Mouse (Mus musculus) kidney, embryonic 14.5 days (tissue): ENCODE data around the gene Odf4. TPM values are rescaled to one million over a fixed set of nuclear protein-coding genes. Genes with fewer than 3 reads are reported as not detected.

Source experiments
- ATAC-seq: fragments of 200-750 bp; cut with Nextera tagmentation; 2 replicates; pipeline ENCODE4 v1.8.0; 2017; ENCODE audit warnings: moderate number of reproducible peaks, mild to moderate bottlenecking, moderate TSS enrichment, moderate library complexity; ENCODE audit not compliant: low FRiP score, low TSS enrichment
- H3K27ac ChIP-seq: fragments of 300-500 bp; sonication (generic); 2 replicates; pipeline ENCODE4 v1.5.1; 2014; ENCODE audit warnings: low read depth, mild to moderate bottlenecking, low read length, moderate library complexity, mixed read lengths
- H3K27me3 ChIP-seq: fragments of 300-500 bp; sonication (generic); 2 replicates; pipeline ENCODE4 v1.6.1; 2014; ENCODE audit warnings: mild to moderate bottlenecking, low read length; ENCODE audit not compliant: control insufficient read depth, insufficient read depth
- H3K36me3 ChIP-seq: fragments of 300-500 bp; sonication (generic); 2 replicates; pipeline ENCODE4 v1.6.1; 2014; ENCODE audit warnings: low read length, mixed read lengths; ENCODE audit not compliant: control insufficient read depth, insufficient read depth
- H3K4me1 ChIP-seq: fragments of 300-500 bp; sonication (generic); 2 replicates; pipeline ENCODE4 v1.6.1; 2014; ENCODE audit warnings: low read length, mixed read lengths; ENCODE audit not compliant: control insufficient read depth, insufficient read depth
- H3K4me2 ChIP-seq: fragments of 300-500 bp; sonication (generic); replicated peaks from 2 replicates; pipeline ENCODE4 v1.6.1; 2014; ENCODE audit warnings: low read depth, mild to moderate bottlenecking, low read length
- H3K4me3 ChIP-seq: fragments of 300-500 bp; sonication (generic); 2 replicates; pipeline ENCODE4 v1.5.1; 2014; ENCODE audit warnings: mild to moderate bottlenecking, low read length
- H3K9ac ChIP-seq: fragments of 300-500 bp; sonication (generic); 2 replicates; pipeline ENCODE4 v1.6.1; 2014; ENCODE audit warnings: low read depth, mild to moderate bottlenecking, low read length, moderate library complexity
- H3K9me3 ChIP-seq: fragments of 300-500 bp; sonication (generic); 2 replicates; pipeline ENCODE4 v1.6.1; 2016; ENCODE audit warnings: low read length; ENCODE audit not compliant: control insufficient read depth
- WGBS: fragments of 180-500 bp; shearing (Covaris S2); extraction: QIAGEN DNeasy Blood & Tissue Kit; methylation state at CpG from one replicate; pipeline ENCODE4 v1.1.7; 2014; 5-methylcytosine and 5-hydroxymethylcytosine counted together
- polyA plus RNA-seq: library from polyadenylated mRNA; unstranded; fragments of >200 nt; fragmentation: Nextera tagmentation; extraction: Ambion mirVana; gene quantifications from 2 replicates; pipeline ENCODE4 v1.2.1, GENCODE M21; 2014

The Odf4 gene
- polyA plus RNA-seq, 1 experiment from 2014 or later = not detected

GRCm38 (mm10) chr11:68956107-68956506, 29.2 kb upstream of the Odf4 start:
- Histone ChIP-seq H3K27me3 (peaks cover 16% of the 10 kb centered on the region), H3K9ac (no peak overlapping the region), H3K9me3 (no peaks in the 10 kb centered on the region), H3K27ac (peak overlapping the region; percentile 20; the same call in 1 of the 2 replicates), H3K4me1 (no peaks in the 10 kb centered on the region; the same call in 1 of the 2 replicates), H3K4me2 (peak overlapping the region; percentile 6; the same call in 1 of the 2 replicates), H3K36me3 (no peaks in the 10 kb centered on the region), H3K4me3 (peak overlapping the region; percentile 30)
- no peak for ATAC-seq
- WGBS = 34% methylated on average over 3 of the region's 3 CpGs

GRCm38 (mm10) chr11:68955473-68955872, 28.6 kb upstream of the Odf4 start:
- Histone ChIP-seq H3K9ac (no peak overlapping the region), H3K27me3 (peaks cover 16% of the 10 kb centered on the region), H3K9me3 (no peaks in the 10 kb centered on the region), H3K4me2 (peak overlapping the region; percentile 47), H3K36me3 (no peaks in the 10 kb centered on the region), H3K4me3 (peak overlapping the region; percentile 29; the same call in 1 of the 2 replicates), H3K4me1 (no peaks in the 10 kb centered on the region; the same call in 1 of the 2 replicates), H3K27ac (no peak overlapping the region)
- 59% methylated on average over 5 of the region's 5 CpGs for WGBS
- ATAC-seq = peak; percentile 13; the same call in 1 of the 2 replicates

GRCm38 (mm10) chr11:68954408-68954807, 27.5 kb upstream of the Odf4 start:
- Histone ChIP-seq H3K27ac (no peak overlapping the region), H3K27me3 (peaks cover 16% of the 10 kb centered on the region), H3K4me3 (peak overlapping the region; percentile 29), H3K4me2 (peak overlapping the region; percentile 47), H3K9me3 (no peaks in the 10 kb centered on the region), H3K9ac (peak overlapping the region; percentile 13; the same call in 1 of the 2 replicates), H3K4me1 (no peaks in the 10 kb centered on the region; the same call in 1 of the 2 replicates), H3K36me3 (no peaks in the 10 kb centered on the region)
- 3% methylated on average over 17 of the region's 17 CpGs for WGBS
- no peak for ATAC-seq

- WGBS = 8% methylated on average over 13 of the region's 13 CpGs
Observed at GRCm38 (mm10) chr11:68953903-68954302, 27.0 kb upstream of the Odf4 start.

GRCm38 (mm10) chr11:68947542-68947993, 20.7 kb upstream of the Odf4 start:
- Histone ChIP-seq H3K9ac (peak overlapping the region; percentile 2; the same call in 1 of the 2 replicates), H3K4me2 (peak overlapping the region; percentile 23; the same call in 1 of the 2 replicates), H3K9me3 (no peaks in the 10 kb centered on the region), H3K4me1 (peaks cover 3% of the 10 kb centered on the region; the same call in 1 of the 2 replicates), H3K36me3 (0 out of 2 replicates have a peak, but pooled peaks cover 3% of the 10 kb centered on the region), H3K4me3 (peak overlapping the region; percentile 12; the same call in 1 of the 2 replicates), H3K27me3 (no peaks in the 10 kb centered on the region; the same call in 1 of the 2 replicates), H3K27ac (no peak overlapping the region)
- ATAC-seq = peak; percentile 37; the same call in 1 of the 2 replicates
- 10% methylated on average over 12 of the region's 12 CpGs for WGBS

More at GRCm38 (mm10) chr11:68953903-68954302, 27.0 kb upstream of the Odf4 start:
- peaks cover 16% of the 10 kb centered on the region for H3K27me3 ChIP-seq
- H3K4me3 ChIP-seq = peak overlapping the region; percentile 29
- no peak for ATAC-seq
- no peaks in the 10 kb centered on the region; the same call in 1 of the 2 replicates for H3K4me1 ChIP-seq
- H3K9ac ChIP-seq = peak overlapping the region; percentile 13; the same call in 1 of the 2 replicates
- H3K4me2 ChIP-seq = peak overlapping the region; percentile 47
- H3K9me3 ChIP-seq = no peaks in the 10 kb centered on the region
- no peak overlapping the region for H3K27ac ChIP-seq
- H3K36me3 ChIP-seq = no peaks in the 10 kb centered on the region

GRCm38 (mm10) chr11:68946806-68947440, 20.0 kb upstream of the Odf4 start:
- peak overlapping the region; percentile 18 for H3K4me3 ChIP-seq
- H3K27ac ChIP-seq = no peak overlapping the region
- H3K36me3 ChIP-seq = 0 out of 2 replicates have a peak, but pooled peaks cover 3% of the 10 kb centered on the region
- H3K9me3 ChIP-seq = no peaks in the 10 kb centered on the region
- no peaks in the 10 kb centered on the region; the same call in 1 of the 2 replicates for H3K27me3 ChIP-seq
- WGBS = 15% methylated on average over 16 of the region's 16 CpGs
- peak overlapping the region; percentile 36 for H3K4me2 ChIP-seq
- peak overlapping the region; percentile 37 for H3K9ac ChIP-seq
- ATAC-seq = peak; percentile 44
- H3K4me1 ChIP-seq = peaks cover 3% of the 10 kb centered on the region; the same call in 1 of the 2 replicates

GRCm38 (mm10) chr11:68946001-68946400, 19.1 kb upstream of the Odf4 start:
- Histone ChIP-seq H3K4me3 (no peak overlapping the region), H3K4me2 (no peak overlapping the region), H3K4me1 (peaks cover 3% of the 10 kb centered on the region; the same call in 1 of the 2 replicates), H3K36me3 (0 out of 2 replicates have a peak, but pooled peaks cover 3% of the 10 kb centered on the region), H3K9ac (no peak overlapping the region), H3K27ac (no peak overlapping the region), H3K27me3 (no peaks in the 10 kb centered on the region), H3K9me3 (no peaks in the 10 kb centered on the region)
- WGBS = 89% methylated on average over 4 of the region's 4 CpGs
- ATAC-seq = no peak

- Histone ChIP-seq H3K9ac (no peak overlapping the region), H3K4me1 (peaks cover 7% of the 10 kb centered on the region), H3K4me2 (no peak overlapping the region), H3K9me3 (no peaks in the 10 kb centered on the region), H3K27ac (no peak overlapping the region), H3K36me3 (0 out of 2 replicates have a peak, but pooled peaks cover 3% of the 10 kb centered on the region), H3K27me3 (no peaks in the 10 kb centered on the region), H3K4me3 (no peak overlapping the region)
- ATAC-seq = no peak
- WGBS = 88% methylated on average over 2 of the region's 2 CpGs
Observed at GRCm38 (mm10) chr11:68945245-68945644, 18.4 kb upstream of the Odf4 start.

GRCm38 (mm10) chr11:68942731-68943130, 15.8 kb upstream of the Odf4 start:
- H3K9me3 ChIP-seq = no peaks in the 10 kb centered on the region
- no peak for ATAC-seq
- H3K27me3 ChIP-seq = no peaks in the 10 kb centered on the region
- H3K4me3 ChIP-seq = no peak overlapping the region
- peaks cover 7% of the 10 kb centered on the region for H3K4me1 ChIP-seq
- H3K4me2 ChIP-seq = no peak overlapping the region
- 0 out of 2 replicates have a peak, but pooled peaks cover 3% of the 10 kb centered on the region for H3K36me3 ChIP-seq
- H3K27ac ChIP-seq = no peak overlapping the region
- WGBS = 82% methylated on average over 8 of the region's 8 CpGs
- H3K9ac ChIP-seq = no peak overlapping the region
